Mouse (Mus musculus) adrenal gland, postnatal 4 days (tissue): ENCODE results near the gene Spty2d1. TPM values are rescaled to one million over a fixed set of nuclear protein-coding genes. Genes with fewer than 3 reads are reported as not detected.
A peak's percentile ranks its signal among the peaks of the same experiment; 100 is the strongest.

Experiments used
- DNase-seq, 2 experiments: peaks; one replicate each; pipeline ENCODE4 v3.0.0; 2021 to 2022; ENCODE audit warnings: low spot score in 2 of 2, mixed read lengths in 2 of 2
- total RNA-seq, 2 experiments: library from RNA; stranded (reverse); gene quantifications; 2 replicates each; pipeline ENCODE4 v1.2.3; 2021

The Spty2d1 gene
- total RNA-seq, 2 experiments from 2014 or later, result 16.6 to 18.2 TPM

DNA sequence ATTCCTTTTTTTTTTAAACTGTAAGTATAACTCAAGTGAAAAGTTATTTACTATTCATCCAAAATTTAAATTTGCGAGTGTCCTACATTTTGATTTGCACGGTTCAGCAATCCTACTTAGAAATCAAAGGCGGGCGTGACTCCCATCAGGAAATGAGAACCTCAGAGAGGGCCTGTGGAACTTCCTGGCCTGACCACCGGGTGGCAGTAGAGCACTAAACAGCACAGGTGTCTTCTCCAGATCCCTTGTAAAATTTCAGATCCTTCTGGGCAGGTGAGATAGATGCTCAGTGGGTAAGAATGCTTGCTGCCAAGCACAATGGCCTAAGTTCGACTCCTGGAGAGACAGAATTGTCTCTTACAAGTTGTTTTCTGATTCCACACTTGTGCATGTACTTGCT lies 15.3 kb upstream of the Spty2d1 start:
- DNase-seq, result peak; percentile 70 to 79

DNA sequence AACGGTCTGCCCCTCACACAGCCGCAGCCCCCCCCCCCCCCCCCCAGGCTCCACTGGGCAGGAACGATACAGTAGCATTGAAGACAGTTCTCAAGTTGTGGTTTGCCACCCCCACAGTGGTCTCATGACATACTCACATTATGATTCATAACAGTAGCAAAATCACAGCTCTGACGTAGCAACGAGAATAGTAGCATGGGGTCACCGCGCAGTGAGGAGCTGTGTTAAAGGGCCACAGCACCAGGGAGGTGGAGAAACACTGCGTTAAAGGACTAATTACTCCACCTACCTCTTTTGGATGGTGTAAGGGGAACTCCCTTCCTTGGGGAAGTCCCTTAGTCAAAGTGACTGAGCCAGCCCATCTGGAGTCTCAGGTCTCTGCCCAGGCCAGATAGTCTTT lies 14.3 kb upstream of the Spty2d1 start:
- DNase-seq, result no peak

DNA sequence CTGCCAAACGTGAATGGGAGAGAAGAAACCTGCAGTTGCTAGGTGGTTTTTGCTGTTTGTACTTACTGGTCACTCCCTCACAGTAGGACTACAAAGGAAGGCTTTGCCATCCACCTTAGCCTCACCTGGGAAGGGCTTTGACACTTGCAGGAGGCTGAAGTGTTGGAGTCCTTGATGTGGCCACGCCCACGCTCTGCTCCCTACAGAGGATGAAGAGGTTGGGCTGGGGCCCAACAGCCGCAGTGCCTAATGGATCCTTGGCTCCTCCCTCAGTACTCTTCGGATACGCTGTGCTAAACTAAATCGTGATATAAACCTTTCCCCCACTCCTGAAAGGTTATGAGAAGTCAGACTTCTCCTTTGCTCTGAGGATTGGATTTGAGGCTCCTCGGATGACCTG lies 12.7 kb upstream of the Spty2d1 start:
- no peak for DNase-seq

DNA sequence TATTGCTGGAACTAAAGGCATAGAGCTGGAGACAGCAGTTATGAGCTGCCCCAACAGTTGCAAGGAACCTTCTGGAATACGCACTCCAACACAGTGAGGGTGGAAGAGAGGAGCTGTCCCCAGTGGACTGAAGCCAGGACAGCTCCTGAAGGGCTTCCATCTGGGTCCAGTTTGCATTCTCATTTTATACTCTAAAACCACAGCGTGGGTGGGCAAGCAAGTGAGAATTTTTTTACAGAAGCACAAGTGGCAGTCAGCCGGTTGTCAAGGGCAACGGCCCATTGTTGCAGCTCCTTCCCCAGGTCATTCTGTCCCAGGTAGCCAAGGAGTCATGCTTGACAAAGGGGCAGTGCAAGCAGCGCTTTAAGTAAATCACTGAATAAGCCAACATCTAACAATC lies 11.4 kb upstream of the Spty2d1 start:
- DNase-seq, result no peak

DNA sequence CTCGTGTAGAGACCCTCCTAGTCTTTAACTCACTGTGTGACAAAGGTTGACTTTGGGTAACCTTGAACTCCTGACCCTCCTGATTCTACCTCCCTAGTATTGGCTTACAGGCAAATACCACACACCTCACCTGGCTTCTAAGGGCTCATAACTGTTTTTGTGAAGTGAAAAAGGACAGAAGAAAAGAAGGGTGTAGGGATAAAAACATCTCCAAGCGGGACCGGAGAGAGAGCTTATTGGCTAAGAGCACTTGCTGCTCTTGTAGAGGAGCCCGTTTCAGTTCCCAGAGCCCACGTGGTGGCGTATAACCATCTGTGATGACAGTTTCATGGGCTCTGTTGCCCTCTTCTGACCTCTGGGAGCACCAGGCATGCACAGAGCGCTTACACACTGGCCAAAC lies 8.9 kb upstream of the Spty2d1 start:
- DNase-seq, result no peak

DNA sequence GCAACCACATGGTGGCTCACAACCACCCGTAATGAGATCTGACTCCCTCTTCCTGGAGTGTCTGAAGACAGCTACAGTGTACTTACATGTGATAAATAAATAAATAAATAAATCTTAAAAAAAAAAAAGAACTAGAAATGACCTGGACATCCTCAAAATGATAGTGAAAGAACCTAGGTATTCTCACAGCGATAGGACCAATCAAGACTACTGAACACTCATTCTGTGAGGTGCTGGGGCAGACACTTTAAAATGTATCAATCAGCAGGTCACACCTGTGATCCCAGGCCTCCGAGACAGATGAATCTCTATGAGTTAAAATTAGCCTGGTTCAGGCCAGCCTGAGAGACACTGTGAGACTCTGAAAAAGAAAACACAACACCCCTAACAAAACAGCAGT lies 8.4 kb upstream of the Spty2d1 start:
- DNase-seq, result no peak

DNA sequence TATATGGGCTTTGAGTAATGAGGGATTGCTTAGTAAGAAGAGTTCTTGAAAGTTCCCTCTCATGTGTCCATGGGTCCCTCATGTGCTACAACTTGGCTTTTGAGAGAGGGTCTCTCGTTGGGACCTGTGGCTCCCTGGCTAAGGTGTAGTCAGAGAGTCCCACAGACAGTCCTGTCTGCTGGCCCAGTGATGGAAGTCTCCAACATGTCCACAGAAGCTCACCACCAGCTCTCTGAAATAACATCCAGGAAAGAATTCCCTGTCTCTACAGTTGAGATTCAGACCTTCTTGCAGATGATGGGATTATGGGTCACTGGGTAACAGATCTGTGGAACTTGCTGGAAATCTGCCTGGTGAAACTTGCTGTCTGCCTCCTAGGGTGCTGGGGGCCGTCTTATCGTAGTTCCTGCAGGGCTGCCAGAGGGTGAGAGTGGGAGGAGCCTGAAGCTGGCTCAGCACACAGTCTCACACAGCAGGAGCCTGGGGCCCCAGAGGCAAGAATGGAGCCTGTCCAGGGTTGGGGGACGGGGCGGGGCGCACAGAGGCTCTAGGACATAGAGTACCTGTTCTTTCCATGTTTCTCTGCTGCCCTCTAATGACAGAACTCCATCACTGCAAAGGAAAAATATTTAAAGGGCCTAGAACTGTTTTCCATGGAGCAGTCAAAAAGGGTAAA lies 7.3 kb upstream of the Spty2d1 start:
- DNase-seq, result peak; percentile 46 to 79

DNA sequence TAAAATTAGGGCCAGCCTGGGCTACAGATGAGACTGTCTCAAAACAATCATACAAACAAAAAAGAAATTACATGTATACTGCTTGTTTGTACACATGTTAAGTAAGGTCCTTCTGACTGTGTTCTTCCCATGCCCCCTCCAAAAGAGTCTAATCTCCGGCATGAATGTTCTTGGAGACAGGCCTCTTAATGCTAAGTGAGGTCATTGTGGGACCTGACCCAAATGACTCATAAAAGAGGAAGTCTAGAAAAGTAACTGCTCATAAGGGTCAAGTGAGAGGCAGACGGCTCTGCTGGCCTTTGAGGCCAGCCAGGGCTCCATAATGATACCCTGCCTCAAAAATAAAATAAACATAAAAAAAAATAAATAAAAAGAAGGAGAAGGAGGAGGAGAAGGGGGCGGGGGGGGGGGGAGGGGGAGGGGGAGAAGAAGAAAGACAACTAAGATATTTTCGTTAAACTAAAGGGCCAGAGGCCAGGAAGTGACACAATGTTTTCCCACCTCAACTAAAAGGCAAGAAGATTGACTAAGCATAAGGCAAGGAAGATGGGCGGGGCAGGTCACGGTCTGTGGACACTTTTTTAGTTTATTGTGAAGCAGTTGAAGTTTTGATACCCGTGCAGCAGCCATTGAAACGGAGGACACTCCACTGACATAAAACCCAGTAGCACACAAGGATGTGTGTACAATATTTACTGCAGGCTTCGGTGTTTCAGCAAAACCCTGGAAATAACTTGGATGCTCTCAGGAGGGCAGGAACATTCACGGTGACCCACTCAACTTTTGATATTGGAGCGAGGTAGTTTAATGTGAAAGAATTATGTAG lies 6.6 kb upstream of the Spty2d1 start:
- no peak for DNase-seq

DNA sequence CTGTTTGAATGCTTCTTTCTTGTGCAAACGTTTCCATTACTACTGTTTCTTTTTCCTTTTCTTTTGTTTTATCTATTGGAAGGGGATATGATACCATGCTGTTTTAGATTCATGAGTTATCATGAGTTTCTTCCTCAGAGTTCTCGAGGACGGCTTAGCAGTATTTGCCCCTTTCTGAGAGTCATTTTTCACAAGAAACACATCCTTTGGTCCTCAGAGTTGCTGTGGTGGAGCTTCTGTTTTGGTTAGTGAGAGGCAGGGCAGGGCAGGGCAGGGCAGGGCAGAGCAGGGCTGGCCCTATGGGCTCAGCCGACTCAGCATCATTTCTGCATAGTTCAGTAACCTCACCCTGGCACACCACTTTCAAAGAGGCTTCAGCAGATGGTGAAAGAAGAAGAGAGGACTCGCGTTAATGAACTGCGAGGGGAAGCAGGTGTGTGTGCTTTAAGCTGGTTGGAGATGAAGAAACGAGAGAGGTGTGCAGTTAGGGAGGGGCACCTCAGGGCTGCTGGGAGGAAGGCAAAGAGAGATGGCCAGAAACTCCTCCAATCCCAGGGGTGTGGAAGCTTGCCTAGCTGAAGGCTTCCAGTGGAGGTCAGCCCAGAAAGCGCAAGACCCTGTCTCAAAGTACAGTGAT lies 5.0 kb upstream of the Spty2d1 start:
- DNase-seq, result no peak

DNA sequence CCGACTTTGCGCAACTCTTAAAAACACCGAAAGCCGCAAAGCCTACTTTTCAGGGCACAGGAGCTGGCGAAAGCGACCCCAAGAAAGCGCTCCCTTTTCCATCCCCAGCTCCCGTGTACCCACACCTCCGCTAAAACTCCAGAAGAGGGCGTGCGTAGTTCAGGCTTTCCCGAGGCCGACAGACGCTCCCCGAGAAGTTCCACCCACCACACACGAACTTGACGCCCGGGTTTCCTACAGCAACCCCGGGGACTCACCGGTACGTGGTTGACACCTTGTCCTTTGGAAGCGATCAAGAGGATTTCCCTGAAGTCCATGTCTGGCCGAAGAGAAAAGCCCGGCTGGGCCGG lies 418 bp downstream of the Spty2d1 start:
- no peak for DNase-seq

DNA sequence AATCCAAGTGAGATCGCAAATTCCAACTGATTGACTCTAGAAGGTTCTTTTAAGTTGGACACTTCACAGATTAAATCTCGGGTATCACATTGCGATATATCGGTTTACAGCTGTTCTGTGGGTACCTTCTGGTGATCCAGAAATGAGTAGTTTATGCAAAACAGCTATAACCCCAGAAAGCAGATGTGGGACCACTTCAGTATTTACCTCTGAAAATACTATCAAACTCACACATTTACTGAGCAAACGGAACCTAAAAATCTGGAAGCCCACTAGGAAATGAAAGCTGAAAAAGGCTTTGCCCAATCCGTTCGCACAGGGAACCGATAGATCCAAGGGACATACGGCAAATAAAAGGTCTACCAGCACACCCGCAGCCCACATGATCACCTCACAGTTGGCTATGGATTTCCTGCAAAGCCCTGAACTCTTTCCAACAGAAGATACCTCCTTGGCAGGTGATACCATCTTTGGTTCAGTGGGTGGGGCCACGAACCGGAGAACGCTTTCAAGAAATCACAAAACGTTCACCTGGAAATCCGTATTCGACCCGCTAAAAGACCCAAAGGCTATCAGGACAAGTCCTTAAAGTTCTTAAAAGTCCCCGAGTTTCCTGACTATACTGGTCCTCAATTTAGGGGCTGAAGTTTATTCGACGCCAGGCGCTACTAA lies 966 bp downstream of the Spty2d1 start:
- no peak for DNase-seq

DNA sequence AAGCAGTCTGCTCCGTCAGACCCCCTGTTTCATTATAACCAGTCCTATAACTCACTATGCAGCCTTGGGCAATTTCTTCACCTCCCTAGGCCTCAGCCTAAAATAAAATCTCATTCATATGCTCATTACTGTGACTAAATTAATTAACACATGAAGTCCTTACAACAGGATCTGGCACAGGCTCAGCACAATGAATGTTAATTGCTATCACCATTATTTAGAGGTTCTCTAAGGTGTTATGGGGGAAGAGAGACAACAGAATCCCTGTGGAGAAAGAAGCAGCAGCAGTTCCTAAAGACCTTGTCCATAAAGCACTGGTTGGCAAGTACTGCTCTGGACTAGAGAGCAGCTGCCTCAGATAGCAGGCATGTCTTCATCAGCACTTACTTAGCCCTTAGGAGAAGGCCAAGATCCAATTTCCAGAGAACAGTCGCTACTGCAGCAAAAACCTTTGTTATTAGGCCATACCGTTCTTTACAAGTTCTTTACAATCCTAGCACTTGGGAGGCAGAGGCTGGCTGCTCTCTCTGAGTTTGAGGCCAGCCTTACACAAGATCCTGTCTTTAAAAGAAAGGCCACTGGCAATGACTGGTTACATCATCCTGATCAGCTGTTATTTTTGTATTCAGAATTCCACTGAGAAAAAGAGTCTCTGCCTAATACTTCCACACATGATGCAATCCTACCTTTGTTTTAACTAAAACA lies 4.6 kb downstream of the Spty2d1 start:
- DNase-seq, result no peak

DNA sequence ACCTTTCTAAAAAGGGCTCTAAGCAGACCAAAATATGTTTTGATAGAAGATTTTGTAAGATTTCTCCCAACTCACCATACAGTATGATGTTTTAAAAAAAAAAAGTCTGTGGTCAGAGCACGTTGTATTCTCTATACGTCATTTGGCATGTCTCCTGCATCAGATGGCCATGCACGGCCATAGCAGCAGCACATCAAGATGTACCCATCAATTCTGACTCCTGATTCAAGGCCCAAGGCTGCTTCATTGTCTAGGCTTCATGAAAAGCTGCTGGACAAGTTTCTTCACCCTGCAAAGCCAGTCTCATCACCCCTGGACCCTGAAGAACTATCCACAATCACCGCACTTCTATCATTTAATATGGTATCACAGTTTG lies 6.3 kb downstream of the Spty2d1 start:
- DNase-seq, result no peak

DNA sequence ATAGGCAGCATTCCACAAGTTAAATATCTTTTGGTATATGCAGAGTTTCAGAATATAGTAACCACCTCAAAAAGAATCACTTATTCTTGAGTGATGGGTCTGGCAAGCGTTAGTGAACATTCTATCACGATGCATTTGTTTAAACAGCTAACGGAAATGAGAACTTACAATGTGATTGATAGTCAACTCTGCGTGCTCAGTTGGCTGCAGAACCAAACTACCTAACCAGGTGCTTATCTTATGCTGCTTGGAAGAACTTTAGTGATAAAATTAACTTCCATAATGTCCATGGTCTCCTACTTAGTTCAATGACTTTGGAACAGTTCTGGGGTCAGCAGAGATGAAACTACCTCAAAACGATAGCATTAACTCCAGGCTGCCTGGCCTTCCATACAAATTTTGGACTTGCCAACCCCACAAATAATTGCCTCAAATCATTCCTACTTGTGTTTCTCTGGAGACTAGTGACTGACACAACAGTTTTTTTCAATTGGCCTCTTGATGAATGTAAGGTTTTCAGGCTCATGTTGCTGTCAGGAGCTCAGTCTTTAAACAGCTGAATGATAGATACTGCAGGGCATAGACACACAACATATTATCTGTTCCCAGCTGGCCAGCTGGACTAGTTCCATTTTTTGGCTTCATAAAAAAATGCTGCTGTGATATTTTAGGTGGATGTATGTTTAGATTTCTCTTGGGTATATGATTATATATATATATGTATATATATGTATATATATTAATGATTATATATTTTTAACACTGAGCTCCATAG lies 6.9 kb downstream of the Spty2d1 start:
- DNase-seq, result no peak

DNA sequence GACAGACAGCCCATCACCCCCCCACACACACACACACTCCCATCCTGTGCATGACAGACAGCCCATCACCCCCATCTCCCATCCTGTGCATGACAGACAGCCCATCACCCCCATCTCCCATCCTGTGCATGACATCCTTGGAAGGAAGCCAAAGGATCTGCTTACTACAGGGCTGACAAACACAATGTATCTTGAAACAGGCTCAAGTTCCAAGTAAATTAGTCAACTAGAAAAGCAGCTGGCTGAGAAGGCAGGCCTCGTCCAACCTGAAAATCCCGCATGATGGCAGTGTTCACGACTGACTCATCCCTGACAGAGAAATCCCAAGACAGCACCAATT lies 7.6 kb downstream of the Spty2d1 start:
- DNase-seq, result no peak

DNA sequence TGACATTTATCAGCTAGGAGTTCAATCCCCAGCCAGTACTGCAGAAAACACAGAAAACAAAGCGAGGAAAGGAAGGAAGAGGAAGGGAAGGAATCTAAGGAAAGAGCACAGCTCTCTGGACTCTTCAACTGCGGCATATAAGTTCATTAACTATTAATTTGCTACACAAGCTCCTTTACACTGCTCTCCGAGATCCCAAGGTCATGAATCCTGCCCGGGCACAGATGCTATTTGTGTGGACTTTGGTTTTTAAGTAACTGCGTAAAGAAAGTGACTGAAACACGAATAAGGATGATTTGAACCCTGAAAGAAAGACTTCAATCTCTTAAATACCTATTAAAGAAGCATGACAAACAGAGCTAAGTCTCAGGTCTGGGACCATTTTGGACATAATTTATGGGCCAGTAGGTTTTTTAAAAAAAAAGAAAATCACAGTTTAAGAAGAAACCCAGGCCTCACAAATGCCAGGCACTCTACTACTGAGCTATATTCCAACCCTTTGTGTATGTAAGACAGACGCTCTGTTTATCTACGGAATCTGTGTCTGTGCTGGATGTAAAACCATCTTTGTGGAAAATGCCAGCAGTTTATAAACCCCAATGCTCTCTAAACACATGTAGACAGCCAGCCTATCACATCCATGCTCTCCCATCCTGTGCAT lies 8.1 kb downstream of the Spty2d1 start:
- no peak for DNase-seq

DNA sequence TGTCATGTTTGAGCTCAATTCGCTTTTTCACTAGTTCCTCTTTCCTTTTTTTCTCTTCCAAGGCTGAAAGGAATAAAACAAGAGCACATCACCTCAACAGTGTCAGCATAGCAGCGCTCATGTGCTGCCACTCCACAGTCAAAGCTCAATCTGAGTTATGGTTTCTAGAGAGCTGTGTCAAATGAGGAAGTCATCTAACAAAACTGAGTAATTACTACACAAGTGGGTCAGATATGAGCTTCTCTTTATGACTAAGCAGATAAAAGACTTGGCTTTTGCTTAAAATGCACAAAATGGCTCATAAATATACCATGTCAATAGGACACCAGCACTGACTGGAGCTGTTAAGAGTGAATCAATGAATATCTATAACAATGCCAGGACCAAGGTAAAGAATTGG lies 9.3 kb downstream of the Spty2d1 start:
- DNase-seq, result no peak

DNA sequence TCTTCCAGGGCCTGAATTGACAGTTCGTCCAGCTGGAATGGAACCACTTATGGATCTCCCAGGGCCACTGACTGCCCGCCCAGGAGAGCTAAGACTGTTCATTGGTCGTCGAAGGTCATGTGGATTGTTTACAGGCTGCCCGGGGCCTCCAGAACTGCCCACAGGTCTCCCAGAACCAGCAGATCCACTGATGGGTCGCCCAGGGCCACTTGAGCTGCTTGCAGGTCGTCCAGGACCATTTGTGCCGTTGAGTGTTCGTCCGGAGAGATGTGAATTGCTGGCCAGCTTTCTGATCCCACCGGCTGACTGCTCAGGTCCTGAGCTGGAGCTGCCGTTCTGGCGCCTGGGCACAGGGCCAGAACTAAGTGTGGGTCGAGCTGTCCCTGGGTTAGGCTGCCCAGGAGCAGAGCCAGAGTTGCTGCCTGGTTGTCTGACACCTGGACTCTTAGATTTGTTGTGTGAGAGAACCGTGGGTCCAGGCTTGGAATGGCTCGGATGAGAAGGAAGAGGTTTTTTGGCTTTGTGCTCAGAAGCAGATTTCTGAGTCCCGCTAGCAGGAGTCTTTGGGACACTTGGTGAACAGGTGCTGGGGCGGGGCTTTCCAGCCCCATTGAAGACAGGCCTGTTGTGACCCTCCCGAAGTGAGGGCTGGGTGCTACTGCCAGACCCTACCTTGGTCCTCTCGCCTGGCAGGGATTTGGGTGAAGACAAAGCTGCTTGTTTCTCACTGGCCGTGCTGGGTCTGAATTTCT lies 10.4 kb downstream of the Spty2d1 start:
- no peak for DNase-seq

DNA sequence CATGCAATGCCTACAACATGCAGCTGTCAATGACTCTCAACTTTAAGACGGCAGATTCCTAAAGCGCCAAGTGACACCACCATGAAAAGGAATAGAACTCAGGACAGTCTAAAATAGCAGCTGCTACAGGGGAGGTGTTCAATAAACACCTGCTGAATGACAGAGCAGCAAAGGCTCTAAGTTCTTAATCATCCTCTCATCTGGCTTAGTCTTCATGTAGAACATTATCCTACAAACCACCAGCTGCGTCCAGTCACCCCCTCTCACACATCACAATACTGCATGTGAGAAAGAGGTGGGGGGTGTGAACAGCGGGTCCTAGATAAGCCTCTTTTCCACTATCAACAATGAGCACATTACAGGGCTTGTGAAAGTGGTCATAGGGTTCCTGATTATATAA lies 11.2 kb downstream of the Spty2d1 start:
- DNase-seq, result no peak
